Mouse (Mus musculus) testis, postnatal 10 days (tissue): ENCODE data around the gene Lin7c.

Experiments
- DNase-seq: peaks from one replicate; pipeline ENCODE4 v3.0.0; 2021; ENCODE audit warnings: low spot score

Lin7c gene

GRCm38 (mm10) chr2:109917496-109918413, 27.1 kb downstream of the Lin7c start, which contains the start of gene Lgr4:
TSS of gene Lgr4 (plus strand) at chr2:109917647.
- peak; percentile 94 for DNase-seq

DNA sequence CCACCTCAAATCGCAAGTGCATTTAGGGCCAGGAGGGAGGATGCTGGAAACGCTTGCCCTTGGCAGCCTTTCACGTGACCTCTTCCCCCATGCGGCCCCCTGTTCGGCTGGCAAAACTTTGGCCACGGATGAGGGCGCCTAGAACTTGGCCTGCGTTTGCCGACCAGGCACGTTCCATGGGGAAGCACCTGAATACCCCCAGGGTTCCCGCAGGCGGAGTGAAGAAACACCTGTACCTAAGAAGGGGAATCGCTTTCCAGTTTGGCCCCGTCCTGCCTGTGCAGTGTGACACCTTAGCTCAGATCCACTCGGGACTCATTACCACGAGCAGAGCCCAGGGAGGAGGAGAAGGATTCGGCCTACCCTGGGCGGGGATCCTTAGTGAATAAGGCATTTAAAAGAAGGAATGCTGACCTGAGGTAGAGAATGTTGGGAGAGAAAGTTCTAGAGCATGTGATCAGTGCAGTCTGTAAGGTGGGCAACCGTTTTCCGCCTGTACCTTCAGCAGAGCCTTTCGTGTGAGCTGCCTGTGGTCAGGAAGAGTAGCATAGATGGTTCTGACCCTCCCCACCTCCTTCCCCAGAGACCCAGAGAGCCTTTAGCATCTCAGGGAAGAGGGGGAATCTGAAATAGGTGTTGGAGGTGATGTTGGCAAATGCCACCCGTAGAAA, 28.1 kb downstream of the Lin7c start:
- no peak for DNase-seq

- no peak for DNase-seq
These were observed 29.8 kb downstream of the Lin7c start for GRCm38 (mm10) chr2:109920471-109920870.

DNA sequence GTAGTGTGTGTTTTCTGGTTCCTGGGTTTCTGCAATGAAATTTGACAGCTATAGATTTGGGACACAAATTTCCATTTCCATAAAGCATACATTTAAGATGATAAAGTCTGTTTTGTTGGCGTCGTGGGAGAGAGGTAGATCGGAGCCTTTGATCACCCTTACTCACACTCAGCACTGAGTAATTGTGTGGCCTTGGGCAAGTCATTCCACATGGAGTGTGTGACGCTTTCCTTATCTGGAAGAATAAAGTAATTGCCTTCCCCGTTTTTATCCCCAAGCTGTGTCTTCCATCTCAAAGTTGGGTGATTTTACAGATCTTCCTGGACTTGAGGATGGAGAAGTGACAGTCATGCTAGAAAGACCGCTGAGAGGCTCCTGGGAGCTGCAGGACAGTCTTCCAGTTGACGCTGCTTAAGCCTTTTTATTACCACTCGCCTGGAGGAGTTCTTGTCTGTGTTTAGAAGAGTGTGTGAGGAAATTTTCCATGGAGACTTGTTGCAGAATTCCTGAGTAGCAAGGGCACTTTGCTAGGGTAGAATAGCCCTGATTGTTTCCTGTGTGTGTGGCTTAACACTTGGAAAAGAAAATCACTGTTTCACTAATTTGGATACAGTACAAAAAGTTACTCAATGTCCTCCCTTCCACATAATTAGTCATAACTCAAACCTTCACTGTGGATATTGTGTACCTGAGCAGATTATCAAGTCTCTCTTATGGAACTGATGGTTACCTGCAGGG, 30.8 kb downstream of the Lin7c start:
- DNase-seq = no peak

- DNase-seq = no peak
These were observed 31.7 kb downstream of the Lin7c start for GRCm38 (mm10) chr2:109922306-109922705.

DNA sequence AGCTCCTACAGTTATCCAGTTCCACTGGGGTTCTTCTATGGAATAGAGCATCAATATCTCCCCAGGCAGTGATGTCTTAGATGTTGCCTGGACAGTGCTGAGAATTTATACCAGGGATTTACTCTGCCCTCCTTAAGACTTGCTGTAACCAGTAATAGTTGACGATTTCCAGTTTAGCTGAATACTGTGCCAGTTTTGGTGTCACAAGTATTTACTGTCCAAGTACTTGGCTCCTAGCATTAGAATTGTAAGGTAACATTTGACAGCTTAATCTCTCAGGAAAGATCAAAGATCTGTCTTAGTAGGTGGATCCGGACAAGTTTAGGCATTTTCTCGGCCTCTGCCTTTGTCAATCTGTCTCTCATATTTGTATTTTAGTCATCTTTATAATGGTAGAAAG, 32.4 kb downstream of the Lin7c start:
- DNase-seq = no peak

DNA sequence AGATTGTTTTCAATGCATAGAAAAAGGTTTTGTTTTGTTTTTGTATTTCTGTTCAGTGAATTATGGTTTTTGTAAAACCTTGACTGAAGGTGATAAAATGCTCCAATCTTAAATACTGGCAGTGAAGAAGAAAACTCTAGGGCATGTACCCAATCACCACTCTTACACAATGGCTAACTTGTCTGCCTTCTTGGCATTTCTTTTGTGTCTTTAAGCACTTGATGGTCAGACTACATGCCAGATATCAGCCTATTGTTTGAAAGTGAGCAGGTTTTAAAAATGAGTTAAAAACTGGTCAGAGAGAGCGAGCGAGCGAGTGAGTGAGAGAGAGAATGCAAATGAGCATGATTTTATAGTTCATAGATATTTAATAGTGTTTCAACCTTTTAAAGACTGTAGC, 33.3 kb downstream of the Lin7c start:
- DNase-seq = no peak

GRCm38 (mm10) chr2:109926984-109927383, 36.3 kb downstream of the Lin7c start:
- DNase-seq = no peak

DNA sequence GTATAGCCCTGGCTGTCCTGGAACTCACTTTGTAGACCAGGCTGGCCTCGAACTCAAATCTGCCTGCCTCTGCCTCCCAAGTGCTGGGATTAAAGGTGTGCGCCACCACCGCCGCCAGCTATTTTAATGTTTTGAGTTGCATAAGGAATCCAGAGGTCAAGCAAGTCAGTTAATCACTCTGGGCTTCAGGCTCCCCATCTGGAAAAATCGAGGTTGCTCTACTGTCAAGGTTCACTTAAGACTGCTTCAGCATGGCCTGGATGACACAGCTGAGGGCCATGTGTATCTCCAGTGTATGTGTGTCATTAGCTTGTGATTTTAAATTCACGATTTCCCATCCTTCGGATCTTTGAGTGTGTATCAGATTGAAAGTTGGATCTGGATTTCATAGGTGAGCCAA, 36.8 kb downstream of the Lin7c start:
- no peak for DNase-seq

DNA sequence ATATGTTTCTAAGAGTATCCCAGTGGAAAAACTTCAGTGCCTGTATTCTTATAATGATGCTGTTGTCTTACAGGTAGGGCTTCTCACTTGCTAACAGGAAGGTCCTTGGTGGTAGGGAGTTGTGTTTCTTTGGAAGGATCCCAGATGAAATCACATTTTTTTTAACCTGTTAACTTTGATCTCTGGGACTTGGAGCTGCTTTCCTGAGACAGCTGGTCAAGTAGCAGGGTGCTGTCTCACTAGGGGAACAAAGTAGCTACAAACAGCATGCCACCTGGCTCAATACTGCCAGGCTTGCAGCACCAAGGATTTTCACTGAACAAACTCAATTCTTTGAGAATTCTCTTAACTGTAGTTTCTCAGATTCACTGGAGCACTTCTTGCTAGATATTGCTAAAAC, 37.2 kb downstream of the Lin7c start:
- no peak for DNase-seq

GRCm38 (mm10) chr2:109928791-109929190, 38.1 kb downstream of the Lin7c start:
- DNase-seq = no peak

- no peak for DNase-seq
These were observed 38.6 kb downstream of the Lin7c start for GRCm38 (mm10) chr2:109929256-109929655.

DNA sequence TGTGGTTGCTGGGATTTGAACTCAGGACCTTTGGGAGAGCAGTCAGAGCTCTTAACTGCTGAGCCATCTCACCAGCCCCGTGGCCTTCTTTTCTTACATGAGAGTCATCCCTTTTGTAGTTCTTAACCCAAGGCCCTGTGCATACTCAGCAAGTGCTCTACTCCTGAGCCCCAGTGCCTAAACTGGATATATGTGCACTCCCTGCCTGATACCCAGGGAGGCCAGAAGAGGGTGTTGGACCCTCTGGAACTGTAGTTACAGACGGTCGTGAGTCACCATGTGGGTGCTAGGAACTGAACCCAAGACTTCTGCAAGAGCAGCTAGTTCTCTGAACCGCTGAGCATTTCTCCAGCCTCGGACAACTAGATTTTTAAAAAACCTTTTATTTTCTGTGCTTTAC, 39.7 kb downstream of the Lin7c start:
- no peak for DNase-seq

- DNase-seq = no peak
These were observed 40.1 kb downstream of the Lin7c start for GRCm38 (mm10) chr2:109930771-109931170.

DNA sequence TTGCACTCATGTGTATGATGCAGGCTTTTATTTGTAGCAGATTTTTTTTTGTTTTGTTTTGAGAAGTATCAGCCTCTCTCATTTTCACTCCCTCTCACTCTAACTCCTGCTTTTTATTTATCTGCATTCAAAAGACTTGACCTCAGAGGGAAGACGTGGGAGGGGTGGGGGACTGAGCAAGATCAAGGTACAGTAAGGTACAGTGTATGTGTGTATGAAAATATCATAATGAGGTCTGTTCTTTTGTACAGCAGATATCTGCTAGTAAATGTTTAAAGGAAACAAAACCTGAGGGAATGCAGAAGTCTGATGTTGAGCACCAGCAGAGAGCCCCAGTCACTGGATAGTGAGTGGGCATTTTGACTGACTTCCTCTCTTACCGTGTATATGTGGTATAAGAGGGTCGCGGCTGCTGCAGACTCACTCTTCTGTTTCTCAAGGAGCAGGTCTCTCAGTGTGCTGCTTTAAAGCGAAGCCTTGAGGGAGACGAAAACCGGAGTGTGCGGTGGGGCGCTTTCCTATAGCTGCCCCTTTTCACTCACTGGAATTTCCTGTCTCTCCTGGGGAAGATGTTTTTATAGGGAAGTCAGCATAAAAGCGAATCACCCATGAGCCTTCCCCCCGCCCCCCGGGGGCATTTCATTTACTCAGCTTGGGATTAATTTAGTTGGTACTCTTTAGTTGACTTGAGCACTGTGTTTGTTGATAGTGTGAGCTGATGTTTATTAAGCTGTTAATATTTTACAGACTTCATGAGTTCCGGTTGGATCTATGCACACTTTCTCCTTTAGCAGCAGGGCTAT, 41.5 kb downstream of the Lin7c start:
- no peak for DNase-seq

DNA sequence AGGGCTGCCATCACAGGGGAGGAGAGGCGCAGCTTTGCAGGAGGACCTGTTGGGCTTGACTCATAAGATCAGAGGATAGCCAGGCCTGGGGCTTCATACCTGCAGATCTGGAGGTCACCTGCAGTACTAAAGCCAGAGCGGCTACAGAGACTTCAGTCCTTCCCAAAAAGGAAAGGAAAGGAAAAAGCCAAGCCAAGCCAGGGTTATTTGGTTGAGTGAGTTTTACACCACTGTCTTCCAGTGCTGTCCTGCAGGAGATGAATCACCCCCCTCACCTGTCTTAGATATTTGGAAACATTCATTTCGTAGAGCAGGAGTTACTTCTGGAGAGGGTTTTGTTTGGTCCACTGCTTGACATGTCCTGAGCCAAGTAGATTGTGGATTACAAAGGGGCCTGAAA, 42.5 kb downstream of the Lin7c start:
- DNase-seq = no peak

DNA sequence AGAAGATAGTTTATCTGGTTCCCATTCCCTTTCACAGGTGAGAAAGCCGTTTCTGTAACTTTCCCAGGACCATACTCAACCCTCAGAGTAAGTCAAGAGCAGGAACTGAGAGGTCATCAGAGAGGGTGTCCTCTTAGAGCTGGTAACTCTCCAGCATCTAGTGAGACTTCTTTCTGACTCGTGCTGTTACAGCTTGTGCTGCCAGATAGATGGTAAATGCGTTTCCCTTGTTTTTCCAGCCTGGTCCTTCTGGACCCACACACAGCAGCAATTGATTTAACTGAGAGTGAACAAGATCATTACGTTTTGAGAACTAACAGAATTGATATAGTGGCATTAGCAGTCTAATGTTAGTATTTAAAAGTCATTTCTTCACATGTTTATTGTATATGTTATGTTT, 43.4 kb downstream of the Lin7c start:
- no peak for DNase-seq

DNA sequence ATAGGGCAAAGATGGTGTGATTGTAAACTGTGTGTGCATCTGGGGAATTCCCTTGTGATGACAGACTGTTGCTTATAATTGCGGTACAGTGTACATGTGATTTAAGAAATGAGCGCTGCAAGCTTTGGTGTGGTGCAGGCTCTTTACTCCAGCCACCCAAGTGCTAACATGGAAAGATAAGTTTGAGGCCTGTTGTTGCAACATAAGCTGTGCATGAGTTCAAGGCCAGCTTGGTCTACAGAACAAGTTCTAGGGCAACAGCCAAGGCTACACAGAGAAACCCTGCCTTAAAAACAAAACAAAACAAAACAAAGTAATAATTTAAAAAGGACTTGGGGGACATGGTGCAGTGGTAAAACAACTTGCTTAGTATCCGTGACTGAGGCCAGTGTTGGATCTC, 44.5 kb downstream of the Lin7c start:
- DNase-seq = no peak

GRCm38 (mm10) chr2:109935754-109936409, 45.2 kb downstream of the Lin7c start:
- no peak for DNase-seq

- DNase-seq = no peak
These were observed 45.7 kb downstream of the Lin7c start for GRCm38 (mm10) chr2:109936410-109936755.

- no peak for DNase-seq
These were observed 51.4 kb downstream of the Lin7c start for GRCm38 (mm10) chr2:109941973-109942444.
